Mouse (Mus musculus): ENCODE data around the gene Surf4.

Gene Surf4

DNA sequence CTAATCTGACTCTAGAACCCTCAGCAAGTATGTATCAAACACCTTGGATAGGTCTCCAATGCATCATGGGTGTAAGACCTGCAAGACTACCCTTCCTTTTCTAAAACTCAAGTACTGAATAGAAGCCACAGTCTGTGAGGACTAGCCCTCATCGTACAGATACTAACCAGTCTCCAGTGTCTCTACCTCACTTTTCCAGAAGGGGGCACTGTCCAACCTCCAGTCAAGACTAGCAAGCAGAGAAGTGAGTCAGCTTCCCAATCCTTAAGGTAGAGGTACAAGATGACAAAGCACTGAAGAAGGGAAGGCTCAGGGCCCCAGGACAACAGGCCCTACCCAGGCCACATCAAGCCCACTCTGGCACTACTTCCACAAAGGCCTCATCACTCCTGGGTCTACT, 3.3 kb downstream of the Surf4 start:
- peak; percentile 85 for DNase-seq (ENCODE audit: low read depth, low spot score)

DNA sequence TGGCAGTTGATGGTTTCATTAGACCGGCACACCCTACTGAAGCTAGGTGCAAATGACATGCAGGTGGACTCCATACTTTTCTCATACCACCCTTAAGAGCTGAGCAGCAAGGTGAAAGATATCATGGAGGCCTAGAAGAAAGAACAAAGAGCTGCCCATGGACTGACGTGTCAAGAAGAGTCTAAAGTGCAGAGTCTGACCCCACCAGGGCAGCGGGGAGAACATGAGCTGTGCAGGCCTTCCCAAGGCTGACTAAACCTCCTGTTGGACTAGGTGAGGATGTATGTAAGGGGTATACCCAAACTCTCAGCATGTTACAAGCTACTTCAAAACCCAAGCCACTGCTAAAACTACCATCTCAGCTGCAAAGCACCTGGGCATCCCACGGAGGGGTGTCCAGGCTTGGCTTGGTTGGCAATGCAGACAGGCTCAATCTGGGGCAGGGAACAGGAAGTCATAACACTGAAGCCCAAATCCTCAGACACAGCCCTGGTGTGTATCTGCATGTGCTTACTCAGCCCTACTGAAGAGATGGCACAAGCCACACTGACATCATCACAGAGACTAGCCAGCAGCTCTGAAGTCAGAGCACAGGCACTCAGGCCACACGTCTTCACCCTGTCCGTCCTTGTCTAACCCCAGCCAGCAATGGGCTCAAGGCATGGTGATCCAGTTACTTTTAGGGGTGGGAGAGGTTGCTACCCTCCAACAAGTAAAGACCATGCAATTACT, 5.8 kb downstream of the Surf4 start:
- no peak for DNase-seq (ENCODE audit: low read depth, low spot score)

DNA sequence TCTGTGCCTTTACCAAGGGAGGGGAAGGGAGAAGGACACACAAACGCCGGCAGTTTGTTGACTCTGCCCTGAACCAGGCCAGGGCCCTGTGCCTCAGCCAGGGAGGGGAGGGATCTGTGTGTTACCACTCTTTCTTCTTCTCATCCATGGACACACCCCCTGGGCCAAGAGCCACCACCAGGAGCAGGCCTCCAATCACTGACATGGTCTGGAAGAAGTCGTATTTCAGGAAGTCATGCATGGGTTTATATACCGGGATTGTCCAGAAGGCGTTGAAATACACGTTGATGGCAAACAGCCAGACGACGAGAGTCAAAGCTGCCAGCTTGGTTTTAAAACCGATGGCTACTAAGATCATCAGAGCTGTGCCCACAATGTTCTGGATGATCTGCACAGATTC, 11.9 kb downstream of the Surf4 start:
- DNase-seq (ENCODE audit: low read depth, low spot score) = no peak

DNA sequence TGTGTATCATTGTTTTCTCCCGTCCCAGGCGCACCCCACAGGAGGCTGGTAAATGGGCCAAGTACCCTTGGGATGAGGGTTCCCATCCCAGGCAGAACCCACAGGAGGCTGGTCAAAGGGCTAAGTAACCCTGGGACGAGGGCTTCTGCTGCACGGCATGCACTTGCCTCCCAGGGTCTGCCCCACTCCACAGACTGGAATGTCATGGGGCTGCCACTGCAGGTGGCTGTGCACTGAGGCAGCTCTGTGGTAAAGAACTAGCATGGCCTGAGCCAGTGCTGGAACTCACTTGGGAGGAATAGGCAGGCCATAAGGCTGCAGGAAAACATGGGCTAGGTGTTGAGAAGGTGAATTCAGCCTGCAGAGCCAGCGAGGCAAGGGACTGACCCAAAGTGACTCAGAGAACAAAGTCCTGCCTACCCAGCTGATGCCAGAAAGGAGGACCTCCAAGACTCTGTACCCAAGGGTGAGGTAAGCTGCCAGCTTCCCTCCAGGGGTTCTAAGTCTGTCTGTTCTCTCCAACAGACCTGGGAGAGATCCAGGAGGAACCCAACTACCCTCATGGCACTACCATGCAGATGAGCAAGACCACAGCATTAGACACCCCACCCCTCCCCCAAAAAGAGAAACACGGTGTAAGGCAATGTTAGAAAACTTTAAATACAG, 13.4 kb downstream of the Surf4 start:
- no peak for DNase-seq (ENCODE audit: low read depth, low spot score)

DNA sequence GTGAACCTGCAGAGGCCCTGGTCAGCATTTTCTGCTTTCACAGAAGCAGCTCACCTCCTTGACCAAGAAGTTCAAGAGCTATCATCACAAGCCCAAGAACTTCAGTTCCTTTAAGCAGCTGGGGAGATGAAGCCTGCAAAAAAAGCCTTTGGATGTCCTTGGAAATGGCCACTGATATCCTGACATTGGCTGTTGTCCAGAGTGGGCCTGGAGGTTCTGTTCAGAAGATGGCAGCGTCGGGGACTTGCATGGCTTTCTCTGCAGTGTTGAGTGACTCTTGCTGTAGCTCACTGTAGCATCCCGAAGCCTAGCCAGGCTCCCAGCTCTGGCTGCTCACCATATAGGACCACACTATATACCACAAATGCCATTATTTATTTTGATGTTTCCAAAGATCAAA, 14.0 kb downstream of the Surf4 start:
- no peak for DNase-seq (ENCODE audit: low read depth, low spot score)

DNA sequence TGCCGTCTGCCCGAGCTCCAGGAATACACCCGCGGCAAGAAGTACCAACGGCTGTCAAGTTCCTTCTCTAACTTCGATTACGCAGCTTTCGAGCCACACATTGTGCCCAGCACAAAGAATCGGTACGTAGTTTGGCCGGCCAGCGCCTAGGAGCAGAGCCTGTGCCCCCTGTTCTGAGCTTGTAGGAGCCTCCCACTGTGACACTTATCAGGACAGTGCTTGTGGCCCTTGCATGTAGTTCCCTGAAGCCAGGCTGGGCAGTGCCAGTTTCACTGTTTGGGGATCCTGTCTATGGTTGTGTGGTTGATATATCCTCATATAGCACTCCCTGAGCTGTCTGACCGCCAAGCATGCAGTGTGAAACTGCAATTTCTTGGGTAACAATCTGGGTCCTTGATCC, 17.0 kb downstream of the Surf4 start:
- no peak for DNase-seq (ENCODE audit: low read depth, low spot score)

DNA sequence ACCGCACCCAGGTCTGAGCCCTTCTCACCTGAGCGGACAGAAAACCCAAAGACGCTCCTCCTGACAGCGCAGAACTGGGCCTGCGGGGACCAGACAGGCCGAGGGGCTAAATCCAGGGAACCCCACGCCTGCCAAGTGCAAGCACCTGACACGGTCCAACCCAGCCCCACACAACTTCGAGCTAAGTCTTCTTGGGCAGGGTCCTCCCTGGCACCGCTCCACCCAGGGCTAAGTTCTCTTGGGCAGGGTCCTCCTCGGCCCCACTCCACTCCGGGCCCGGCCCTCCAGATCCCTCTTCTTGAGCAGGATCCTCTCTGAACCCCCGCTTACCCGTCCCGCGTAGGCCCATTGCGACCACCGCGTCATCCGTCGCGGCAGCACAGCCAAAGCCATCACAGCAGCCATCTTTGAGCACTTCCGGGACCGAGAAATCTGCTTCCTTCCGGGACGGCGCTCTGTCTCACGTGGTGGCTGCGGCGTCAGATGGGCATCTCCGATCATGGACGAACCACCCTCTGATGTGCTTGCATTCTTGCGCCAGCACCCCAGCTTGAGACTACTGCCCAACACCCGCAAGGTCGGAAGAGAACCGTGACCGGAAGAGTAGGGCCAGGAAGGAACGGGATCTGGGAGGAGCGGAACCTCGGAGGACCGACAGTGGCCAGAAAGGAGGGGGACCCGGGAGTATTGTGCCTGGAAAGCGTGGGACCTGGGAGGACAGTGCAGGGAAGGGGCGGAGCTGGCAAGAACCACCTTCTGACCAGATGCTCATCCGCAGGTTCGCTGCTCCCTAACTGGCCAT, 17.6 kb downstream of the Surf4 start, which contains the start of the genes Surf2 and Surf1:
Gene Surf2 (plus strand): TSS at position 441 of the 802 bp plus-strand sequence.
Gene Surf1 (minus strand): TSS at position 604 of the 802 bp plus-strand sequence.
- DNase-seq (ENCODE audit: low read depth, low spot score) = peak; percentile 90

DNA sequence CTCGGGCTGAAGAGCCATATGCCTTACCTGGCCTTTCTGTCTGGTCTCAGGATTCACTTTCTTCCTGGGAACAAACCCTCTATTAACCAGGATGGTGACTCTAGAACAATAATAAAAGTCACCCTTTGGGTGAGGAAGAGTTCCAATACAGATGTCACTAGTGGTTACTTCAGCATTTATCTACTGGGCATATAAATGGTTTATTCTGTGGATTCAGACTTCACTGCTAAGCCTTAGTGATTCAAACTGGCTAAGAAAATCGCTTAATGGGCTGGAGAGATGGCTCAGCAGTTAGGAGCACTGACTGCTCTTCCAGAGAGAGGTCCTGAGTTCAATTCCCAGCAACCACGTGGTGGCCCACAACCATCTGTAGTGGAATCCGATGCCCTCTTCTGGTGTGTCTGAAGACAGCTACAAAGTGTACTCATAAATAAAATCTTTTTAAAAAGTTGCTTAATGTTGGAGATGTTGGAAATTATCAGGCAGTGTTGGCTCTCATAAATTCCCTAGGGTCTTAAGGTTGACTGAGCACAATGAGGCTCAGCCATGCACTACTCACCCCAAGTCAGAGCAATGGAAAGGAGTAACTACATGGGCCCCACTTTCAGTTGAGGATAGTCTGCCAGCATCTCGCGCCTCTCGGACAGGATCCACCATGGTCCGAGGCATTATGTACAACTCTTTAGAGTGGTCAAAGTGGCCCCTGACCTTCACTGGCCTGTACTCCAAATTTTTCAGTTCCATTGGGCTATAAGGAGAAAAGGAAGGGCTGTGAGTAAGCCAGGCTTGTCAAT, 19.4 kb downstream of the Surf4 start:
- DNase-seq (ENCODE audit: low read depth, low spot score) = no peak

DNA sequence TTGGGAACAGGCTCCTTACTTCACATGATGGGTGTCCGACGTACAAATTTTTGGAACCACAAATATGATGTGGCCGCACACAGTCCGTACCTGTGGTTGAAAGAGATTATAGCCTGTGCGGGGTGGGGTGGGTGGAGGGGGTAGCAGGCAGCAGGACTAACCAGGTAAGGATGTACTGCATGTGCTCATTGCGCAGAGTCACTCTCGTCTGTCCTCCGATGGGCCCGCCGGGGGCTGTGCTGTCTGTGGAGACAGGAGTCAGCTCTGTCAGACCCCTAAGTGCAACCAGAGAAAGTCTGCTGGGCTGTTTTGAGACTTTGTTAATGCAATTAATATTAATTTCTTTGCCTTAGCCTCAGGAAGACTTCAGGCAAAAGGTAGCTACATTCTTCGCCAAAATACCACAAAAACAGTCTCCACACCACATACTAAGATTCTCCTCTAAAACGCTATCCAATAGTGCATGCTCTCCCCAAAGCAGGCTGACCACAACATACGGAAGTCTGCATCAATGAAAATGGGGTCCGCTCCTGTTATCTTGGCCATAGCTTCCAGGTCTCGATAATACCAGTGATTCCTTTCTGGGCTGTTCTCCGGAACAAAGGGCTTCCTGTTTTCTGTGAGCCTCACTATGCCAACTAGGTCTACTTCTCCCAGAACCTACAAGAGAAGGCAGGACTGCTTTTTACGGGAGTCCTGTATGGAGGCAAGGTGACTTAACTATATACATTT, 20.1 kb downstream of the Surf4 start:
- no peak for DNase-seq (ENCODE audit: low read depth, low spot score)

DNA sequence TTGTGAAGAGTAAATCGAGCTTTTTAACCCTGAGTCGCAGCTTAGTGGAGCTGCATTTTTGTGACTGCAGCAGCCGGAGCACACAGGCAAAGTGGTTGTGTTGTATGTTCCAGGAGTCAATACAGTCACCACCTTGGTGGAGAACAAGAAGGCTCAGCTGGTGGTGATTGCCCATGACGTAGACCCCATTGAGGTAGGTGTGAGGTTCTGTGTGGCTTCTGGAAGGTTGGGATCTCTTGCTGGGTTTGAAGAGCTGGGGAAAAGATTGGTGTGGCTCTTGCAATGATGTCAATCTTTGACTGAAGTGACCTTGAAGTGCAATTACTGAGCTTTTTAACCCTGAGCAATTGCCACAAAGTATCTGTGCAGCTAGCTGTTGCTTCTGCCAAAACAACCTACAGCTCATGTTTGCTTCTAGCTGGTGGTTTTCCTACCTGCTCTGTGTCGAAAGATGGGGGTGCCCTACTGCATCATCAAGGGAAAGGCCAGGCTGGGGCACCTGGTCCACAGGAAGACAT, 21.4 kb downstream of the Surf4 start:
- DNase-seq (ENCODE audit: low read depth, low spot score) = no peak

DNA sequence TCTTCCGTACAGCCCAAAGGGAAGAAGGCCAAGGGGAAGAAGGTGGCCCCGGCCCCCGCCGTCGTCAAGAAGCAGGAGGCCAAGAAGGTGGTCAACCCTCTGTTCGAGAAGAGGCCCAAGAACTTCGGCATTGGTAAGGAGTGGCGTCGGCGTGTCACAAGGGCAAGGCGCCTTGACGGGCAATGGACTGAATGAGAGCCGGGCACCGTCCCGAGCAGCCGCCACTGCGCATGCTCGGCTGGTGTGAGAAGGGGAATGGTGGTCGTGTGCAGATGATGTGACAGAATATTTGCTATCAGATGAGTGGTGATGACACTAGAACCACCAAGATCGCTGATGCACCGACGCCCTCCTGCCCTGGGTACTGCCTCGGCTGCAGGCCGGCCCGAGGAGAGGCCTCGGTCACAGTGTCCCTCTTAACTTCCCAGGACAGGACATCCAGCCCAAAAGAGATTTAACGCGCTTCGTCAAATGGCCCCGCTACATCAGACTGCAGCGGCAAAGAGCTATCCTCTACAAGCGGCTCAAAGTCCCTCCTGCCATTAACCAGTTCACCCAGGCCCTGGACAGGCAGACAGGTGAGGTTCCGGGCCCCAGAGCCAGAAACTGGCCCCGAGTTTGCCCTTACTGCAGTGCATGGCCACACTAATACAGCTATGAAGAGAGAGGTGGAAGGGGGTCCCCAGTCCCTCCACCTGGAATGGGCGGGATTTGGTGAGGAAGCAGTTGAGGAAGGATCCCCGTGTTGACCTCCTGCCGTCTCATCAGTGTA, 22.5 kb downstream of the Surf4 start:
- DNase-seq (ENCODE audit: low read depth, low spot score) = peak; percentile 71

DNA sequence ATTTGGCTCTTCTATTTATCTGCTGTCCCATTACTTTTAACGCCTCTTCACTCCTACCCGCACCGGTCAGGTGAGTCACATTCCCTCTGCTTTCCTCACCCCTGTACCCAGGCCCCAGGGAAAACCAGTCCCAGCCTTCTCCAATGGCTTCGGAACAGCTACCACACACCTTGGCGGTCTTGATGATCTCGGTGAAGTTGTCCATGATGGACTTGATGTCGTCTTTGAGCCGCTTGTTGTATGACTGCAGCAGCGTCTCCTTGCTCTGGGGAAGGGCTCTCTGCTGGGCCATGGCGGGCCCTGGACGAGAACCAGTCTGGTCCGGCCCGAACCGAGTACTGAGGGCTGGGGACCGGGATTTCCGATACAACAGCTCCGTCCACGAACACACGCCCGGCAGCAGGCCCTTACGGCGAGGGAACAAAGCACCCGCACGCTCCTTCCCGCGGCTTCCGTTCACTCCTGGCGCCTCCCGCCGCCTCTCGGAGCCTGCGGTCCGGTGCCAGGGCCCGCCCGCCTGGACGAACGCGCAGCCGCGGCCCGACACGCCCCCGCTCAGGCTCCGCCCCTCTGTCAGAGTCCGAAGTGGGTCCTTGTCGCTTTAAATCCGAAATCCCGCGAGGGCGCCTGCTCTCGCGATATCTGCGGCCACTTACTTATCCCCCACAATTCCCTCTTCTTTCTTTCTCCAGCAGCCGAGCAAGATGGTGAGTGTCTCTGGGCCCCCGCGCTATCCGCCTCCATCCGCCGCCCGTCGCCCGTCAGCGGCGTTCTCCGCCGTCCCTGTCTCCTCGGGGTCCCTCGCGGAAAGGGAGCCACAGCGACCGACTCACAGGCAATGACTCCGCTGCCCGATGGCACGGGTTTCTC, 23.4 kb downstream of the Surf4 start, which contains the start of the genes Med22 and Rpl7a:
Gene Med22 (minus strand): TSS at position 554 of the 870 bp plus-strand sequence.
Gene Rpl7a (plus strand): TSS at position 641 of the 870 bp plus-strand sequence.
- DNase-seq (ENCODE audit: low read depth, low spot score) = peak; percentile 99

DNA sequence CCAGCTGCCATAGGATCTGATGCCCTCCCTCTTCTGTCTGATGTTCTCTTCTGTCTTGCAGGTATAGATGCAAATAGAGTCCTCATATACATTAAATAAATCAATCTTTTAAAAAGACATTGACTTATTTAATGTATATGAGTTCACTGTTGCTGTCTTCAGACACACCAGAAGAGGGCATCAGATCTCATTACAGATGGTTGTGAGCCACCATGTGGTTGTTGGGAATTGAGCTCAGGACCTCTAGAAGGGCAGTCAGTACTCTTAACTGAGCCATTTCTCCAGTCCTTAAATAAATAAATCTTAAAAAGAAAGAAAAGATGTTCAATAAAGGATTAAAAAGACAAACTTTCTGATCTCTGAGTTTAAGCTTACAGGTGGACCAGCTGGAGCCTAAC, 24.3 kb downstream of the Surf4 start:
- DNase-seq (ENCODE audit: low read depth, low spot score) = no peak

DNA sequence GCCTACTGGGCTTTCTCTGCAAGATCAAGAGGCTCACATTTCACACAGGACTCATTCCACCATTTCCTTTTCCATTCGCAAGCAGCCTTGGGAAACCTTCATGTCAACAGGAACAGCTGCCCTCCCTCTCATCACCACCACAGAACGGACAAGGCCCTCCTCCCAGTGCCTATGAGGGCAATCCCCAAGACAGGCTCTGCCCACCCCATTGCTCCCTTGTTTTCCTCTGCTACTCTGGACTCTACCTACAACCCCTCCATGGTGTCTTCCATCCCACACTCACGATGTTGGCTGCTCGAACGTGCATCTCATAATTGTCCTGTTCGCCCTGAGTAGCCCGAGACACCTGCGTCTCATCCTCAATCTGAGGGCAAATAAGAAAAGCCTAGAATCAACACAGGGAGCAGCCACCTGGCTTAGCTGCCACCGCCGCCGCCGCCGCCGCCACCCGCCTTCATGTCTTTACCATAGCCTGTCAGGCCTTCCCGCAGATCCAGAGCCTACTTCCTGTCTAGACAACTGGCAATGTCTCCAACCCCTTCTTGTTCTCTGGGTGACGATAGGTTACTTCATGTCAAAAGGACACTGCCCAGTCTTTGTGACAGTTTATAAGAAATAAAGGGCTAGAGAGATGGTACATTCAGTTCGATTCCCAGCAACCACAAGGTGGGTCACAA, 24.9 kb downstream of the Surf4 start:
- DNase-seq (ENCODE audit: low read depth, low spot score) = peak; percentile 41

DNA sequence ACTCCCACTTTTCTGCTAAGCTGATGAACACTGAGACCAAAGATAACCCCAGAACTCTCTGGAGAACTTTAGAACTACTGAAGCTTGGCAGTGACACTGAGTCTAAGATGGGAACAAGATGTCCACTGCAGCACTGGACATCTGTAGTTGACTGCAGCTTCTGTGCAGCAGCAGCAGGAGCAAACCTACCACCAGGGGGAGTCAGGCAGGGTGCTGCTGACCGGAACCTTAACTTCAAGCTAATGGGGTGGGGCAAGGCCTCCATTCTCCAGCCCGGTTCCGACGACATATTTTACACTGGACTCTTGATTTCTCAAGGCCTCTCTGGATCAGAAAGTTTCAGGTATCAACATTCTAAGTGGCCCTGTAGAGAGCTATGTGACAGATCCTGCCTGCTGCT, 26.6 kb downstream of the Surf4 start:
- DNase-seq (ENCODE audit: low read depth, low spot score) = peak; percentile 73

DNA sequence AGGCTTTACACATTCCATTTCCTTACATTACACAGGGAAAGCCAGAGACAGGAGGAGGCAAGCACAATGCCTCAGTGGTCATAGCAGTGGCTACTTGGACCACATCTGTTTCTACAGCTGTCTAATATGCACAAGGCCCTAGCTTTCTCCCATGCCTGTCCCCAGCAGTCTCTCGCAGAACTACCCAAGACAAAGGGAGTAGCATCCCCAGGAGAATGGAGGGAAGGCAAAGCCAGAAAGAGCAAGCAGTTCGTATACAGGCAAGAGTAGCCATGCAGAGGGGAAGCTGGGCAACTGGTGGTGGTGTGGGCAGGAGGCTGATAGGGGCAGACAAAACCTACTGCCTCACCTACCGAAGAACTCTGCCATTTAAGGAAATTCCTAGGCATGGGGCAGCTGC, 27.3 kb downstream of the Surf4 start:
- DNase-seq (ENCODE audit: low read depth, low spot score) = no peak

DNA sequence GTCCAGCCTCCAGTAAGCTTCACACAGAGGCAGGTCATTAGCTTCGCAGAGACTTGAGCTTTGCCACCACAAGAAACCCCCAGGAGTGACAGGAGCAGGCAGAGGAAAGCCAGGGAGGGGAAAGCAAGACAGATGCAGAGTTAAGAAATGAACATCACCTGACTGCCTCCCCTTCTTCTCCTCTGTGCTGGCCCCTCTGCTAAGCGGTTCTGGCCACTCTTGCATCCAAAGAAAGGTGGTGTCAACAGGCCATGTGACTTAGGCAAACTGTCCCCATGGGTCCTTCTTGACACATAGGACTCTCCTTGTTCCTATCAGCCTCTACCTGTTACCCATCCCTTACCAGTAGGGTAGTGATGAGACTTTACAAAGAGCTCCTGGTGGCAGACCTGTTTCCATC, 27.8 kb downstream of the Surf4 start:
- DNase-seq (ENCODE audit: low read depth, low spot score) = no peak

DNA sequence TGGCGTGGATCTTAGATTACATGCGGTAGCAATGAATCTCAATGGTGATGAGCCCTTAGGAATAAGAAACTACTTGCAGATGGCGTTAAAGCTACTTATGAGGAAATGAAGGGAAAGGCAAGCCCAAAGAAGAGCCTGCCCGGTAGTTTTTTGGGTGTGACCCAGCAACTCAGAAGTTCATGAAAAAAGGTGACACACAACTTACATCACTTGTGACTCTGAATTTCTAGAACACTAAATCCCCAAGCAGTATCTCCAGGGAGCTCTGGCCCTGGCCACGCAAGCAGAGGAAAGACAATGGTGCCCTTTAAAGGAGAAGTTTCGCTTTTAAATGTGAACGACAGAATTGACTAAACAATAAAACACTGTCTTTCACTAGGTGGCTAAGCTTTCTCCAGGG, 30.4 kb downstream of the Surf4 start:
- no peak for DNase-seq (ENCODE audit: low read depth, low spot score)

All from CD4-positive, CD25-positive, alpha-beta regulatory T cell, adult 2 months (primary cell).